Mouse (Mus musculus) myocyte (in vitro differentiated cells): ENCODE measurements at regions not wholly inside any gene's neighbourhood (a gene's known extent, or its start where the extent isn't known, plus 50 kb on each side); places are given as distances from the start of the nearest gene placed in this dataset.

Experiments used
- E2F4 ChIP-seq: IDR thresholded peaks from one replicate; pipeline ENCODE4 v1.6.1; 2011; ENCODE audit warnings: mild to moderate bottlenecking, control low read depth, moderate library complexity; ENCODE audit not compliant: insufficient read depth
- MAX ChIP-seq: IDR thresholded peaks from one replicate; pipeline ENCODE4 v1.6.1; 2011; ENCODE audit warnings: low read depth, mild to moderate bottlenecking, control low read depth
- MYOD1 ChIP-seq, 3 experiments: IDR thresholded peaks; one replicate each; pipeline ENCODE4 v1.6.1; 2011; ENCODE audit warnings: control low read depth in 2 of 3, low read depth in 2 of 3, mild to moderate bottlenecking in 2 of 3, moderate library complexity in 1 of 3; ENCODE audit not compliant: insufficient read length in 2 of 3, control insufficient read depth in 1 of 3
- MYOG ChIP-seq, 3 experiments: IDR thresholded peaks; one replicate each; pipeline ENCODE4 v1.6.1; 2011; ENCODE audit warnings: control low read depth in 2 of 3, low read depth in 2 of 3, mild to moderate bottlenecking in 2 of 3; ENCODE audit not compliant: insufficient read length in 2 of 3, control insufficient read depth in 1 of 3, insufficient read depth in 1 of 3
- POLR2A ChIP-seq: IDR thresholded peaks from one replicate; pipeline ENCODE4 v1.6.1; 2011; ENCODE audit warnings: low read depth, mild to moderate bottlenecking, control low read depth, moderate library complexity; ENCODE audit not compliant: insufficient read length

DNA sequence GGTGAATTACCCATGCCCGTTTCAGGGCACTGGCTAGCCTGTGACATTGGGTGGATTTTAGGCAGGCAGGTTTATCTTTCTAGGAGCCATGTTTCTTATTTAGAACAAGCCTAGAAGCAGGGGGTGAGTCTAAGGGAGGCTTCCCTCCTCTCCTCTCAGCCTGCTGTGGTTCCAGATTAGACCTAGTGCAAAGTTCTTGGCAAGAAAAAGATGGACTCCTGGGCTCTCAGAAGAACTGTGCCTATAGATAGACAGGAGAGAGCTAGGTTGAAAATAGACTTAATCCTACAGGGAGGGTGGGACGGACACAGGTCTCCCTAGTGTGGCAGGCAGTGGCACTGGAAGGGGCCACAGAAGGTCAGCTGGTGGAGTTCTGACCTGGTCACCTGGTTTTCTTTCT, 95.3 kb downstream of the Chst1 start:
- TF ChIP-seq POLR2A (no peak), MYOD1 (IDR thresholded peaks at IDR 0.05; ENCODE audit: control insufficient read depth in 1 of 3, insufficient read length in 2 of 3, low read depth in 2 of 3) (no peak), MYOG (IDR thresholded peaks at IDR 0.05; ENCODE audit: control insufficient read depth in 1 of 3, insufficient read depth in 1 of 3, insufficient read length in 2 of 3, low read depth in 2 of 3) (no peak), MAX (no peak), E2F4 (no peak)
